Mouse (Mus musculus): Measurements from ENCODE around the gene Mknk2. TPM values are rescaled to one million over a fixed set of nuclear protein-coding genes. Genes with fewer than 3 reads are reported as not detected.
A peak's percentile ranks its signal among the peaks of the same experiment; 100 is the strongest.

The Mknk2 gene
- polyA plus RNA-seq, 1 experiment: 96.9 TPM

DNA sequence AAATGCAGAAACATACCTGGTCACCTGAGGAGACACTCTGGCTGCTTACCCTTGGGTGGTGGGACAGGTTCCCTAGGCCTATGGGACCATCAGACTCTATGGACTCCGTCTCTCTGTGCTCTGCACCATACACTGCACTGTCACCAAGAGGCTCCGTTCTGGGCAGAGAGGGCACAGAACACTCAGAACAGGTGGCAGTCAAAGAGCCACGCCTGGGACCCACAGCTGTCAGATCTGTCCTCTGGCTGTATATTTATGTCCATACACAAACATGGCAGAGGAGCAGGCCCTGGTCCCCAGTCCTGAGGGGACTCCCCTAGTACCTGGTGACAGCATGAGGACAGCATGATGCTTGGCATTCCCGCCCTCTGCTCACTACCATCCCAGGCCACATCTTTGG, 52.1 kb downstream of the Mknk2 start:
- no peak for DNase-seq (ENCODE audit: low read depth)
- TF ChIP-seq POLR2A (IDR thresholded peaks at IDR 0.05; ENCODE audit: borderline replicate concordance, extremely low read depth, insufficient read depth, insufficient read length, poor library complexity, severe bottlenecking) (no peak), CTCF (IDR thresholded peaks at IDR 0.05; ENCODE audit: borderline replicate concordance, extremely low read depth, insufficient read depth, insufficient read length) (no peak)

DNA sequence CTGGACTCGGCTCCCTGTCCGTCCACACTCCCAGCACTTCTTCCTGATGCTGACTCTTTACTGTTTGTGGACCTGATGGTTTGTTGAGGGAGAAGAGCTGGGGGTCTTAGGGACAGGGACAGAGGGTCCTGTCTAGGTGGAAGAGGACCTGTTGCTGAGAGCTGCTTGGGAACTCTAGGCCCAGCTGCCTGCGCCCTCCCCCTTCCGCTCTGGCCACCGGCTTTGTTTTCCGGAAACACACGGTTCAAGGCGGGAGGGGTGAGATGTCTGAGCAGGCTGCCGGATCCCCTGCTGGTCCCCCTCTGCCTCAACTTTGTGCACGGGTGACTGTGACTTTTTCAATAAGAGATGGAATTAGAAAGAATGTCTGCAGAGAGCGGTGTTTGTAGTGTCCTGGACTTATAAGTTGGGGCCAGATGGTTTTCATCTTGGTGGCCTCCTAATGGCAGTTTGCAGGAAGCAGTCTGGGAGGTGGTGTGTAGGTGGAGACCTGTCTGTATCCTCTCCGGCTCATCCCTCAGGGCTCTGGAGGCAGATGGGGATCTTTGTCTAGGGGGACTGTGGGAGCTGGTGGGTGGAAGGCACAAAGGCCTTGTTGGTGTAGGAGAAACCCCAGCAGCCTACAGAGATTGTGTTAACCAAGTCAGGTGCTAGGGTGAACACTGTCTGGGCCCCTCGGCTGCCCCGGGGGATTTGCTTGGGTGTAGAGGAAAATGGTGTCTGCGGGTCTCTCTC, 54.3 kb downstream of the Mknk2 start:
- DNase-seq (ENCODE audit: low read depth): peak; percentile 39
- no peak for TF ChIP-seq POLR2A (IDR thresholded peaks at IDR 0.05; ENCODE audit: borderline replicate concordance, extremely low read depth, insufficient read depth, insufficient read length, poor library complexity, severe bottlenecking)
- TF ChIP-seq CTCF (IDR thresholded peaks at IDR 0.05; ENCODE audit: borderline replicate concordance, extremely low read depth, insufficient read depth, insufficient read length): no peak

- TF ChIP-seq CTCF (IDR thresholded peaks at IDR 0.05; ENCODE audit: borderline replicate concordance, extremely low read depth, insufficient read depth, insufficient read length) (no peak), POLR2A (IDR thresholded peaks at IDR 0.05; ENCODE audit: borderline replicate concordance, extremely low read depth, insufficient read depth, insufficient read length, poor library complexity, severe bottlenecking) (peak; percentile 96)
- DNase-seq (ENCODE audit: low read depth): peak; percentile 11
Measured at GRCm38 (mm10) chr10:80622661-80623456, 55.1 kb downstream of the Mknk2 start, which contains the start of gene Csnk1g2. Gene Csnk1g2, plus strand, starts transcription at chr10:80622838.

DNA sequence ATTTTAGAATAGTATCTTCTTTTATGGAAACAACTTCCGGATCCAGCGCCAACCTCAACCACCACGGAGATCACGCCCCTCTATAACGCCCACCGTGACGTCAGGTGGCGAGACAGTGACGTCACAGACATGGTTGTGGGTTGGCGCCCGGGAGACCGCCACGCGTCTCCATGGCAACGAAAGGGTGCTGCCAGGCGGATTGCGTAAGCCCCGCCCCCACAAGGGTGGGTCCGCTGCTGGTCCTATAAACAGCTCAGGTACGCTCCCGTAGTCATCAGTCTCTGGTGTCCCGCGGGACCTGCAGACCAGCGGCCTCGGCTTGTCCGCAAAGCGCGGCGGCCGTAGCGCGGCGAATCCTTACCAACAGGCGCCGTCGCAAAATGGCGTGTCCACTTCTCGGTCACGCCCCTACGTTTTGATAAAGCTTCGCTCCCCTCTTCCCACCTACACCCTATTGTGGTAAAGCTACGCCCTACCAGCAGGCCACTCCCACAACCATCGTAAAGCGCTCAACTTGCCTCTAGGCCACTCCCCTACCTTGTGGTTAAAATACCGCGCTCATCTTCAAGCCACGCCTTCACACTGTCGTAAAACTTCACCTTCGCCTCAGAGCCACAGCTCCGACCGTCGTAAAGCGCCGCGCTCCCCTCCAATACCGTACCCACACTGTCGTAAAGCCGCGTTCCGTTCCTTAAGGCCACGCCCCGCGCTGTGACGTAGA, 55.8 kb downstream of the Mknk2 start:
- DNase-seq (ENCODE audit: low read depth): peak; percentile 100
- peak; percentile 42; the same call in 1 of the 2 replicates for TF ChIP-seq POLR2A (IDR thresholded peaks at IDR 0.05; ENCODE audit: borderline replicate concordance, extremely low read depth, insufficient read depth, insufficient read length, poor library complexity, severe bottlenecking)
- no peak for TF ChIP-seq CTCF (IDR thresholded peaks at IDR 0.05; ENCODE audit: borderline replicate concordance, extremely low read depth, insufficient read depth, insufficient read length)

GRCm38 (mm10) chr10:80621690-80621939, 56.3 kb downstream of the Mknk2 start:
- DNase-seq (ENCODE audit: low read depth): no peak
- TF ChIP-seq POLR2A (IDR thresholded peaks at IDR 0.05; ENCODE audit: borderline replicate concordance, extremely low read depth, insufficient read depth, insufficient read length, poor library complexity, severe bottlenecking): no peak
- TF ChIP-seq CTCF (IDR thresholded peaks at IDR 0.05; ENCODE audit: borderline replicate concordance, extremely low read depth, insufficient read depth, insufficient read length): no peak

GRCm38 (mm10) chr10:80620796-80621689, 56.9 kb downstream of the Mknk2 start:
- DNase-seq (ENCODE audit: low read depth): no peak
- TF ChIP-seq CTCF (IDR thresholded peaks at IDR 0.05; ENCODE audit: borderline replicate concordance, extremely low read depth, insufficient read depth, insufficient read length) (no peak), POLR2A (IDR thresholded peaks at IDR 0.05; ENCODE audit: borderline replicate concordance, extremely low read depth, insufficient read depth, insufficient read length, poor library complexity, severe bottlenecking) (no peak)

- TF ChIP-seq CTCF (IDR thresholded peaks at IDR 0.05; ENCODE audit: borderline replicate concordance, extremely low read depth, insufficient read depth, insufficient read length): no peak
- no peak for TF ChIP-seq POLR2A (IDR thresholded peaks at IDR 0.05; ENCODE audit: borderline replicate concordance, extremely low read depth, insufficient read depth, insufficient read length, poor library complexity, severe bottlenecking)
- no peak for DNase-seq (ENCODE audit: low read depth)
Measured at GRCm38 (mm10) chr10:80620365-80620764, 57.5 kb downstream of the Mknk2 start.

- DNase-seq (ENCODE audit: low read depth): no peak
- no peak for TF ChIP-seq POLR2A (IDR thresholded peaks at IDR 0.05; ENCODE audit: borderline replicate concordance, extremely low read depth, insufficient read depth, insufficient read length, poor library complexity, severe bottlenecking)
- no peak for TF ChIP-seq CTCF (IDR thresholded peaks at IDR 0.05; ENCODE audit: borderline replicate concordance, extremely low read depth, insufficient read depth, insufficient read length)
Measured at GRCm38 (mm10) chr10:80619465-80620244, 58.3 kb downstream of the Mknk2 start.

DNA sequence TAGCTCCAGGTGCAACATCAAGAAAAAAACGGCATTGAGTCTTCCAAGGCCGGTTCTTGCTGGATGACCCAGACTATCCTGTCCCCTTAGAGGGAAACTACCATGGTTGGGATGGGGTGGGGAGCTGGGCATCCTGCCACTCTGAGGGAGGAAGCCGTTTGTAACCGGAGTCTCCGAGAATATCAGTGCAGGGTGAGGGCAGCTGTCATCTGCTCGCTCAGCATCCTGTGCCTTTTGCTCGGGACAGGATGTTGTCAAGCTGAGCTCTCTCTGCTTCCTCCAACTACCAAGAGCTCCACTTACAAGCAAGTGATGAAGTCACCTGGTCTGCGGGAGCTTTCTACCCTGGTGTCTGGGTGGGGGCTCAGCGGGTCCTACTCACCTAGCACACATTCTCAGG, 59.7 kb downstream of the Mknk2 start:
- no peak for TF ChIP-seq POLR2A (IDR thresholded peaks at IDR 0.05; ENCODE audit: borderline replicate concordance, extremely low read depth, insufficient read depth, insufficient read length, poor library complexity, severe bottlenecking)
- no peak for TF ChIP-seq CTCF (IDR thresholded peaks at IDR 0.05; ENCODE audit: borderline replicate concordance, extremely low read depth, insufficient read depth, insufficient read length)
- DNase-seq (ENCODE audit: low read depth): no peak

Other genes starting within 250 kb of the Mknk2 start
- gene Tcf3, start 244.5 kb downstream of the Mknk2 start, polyA plus RNA-seq (2012; rRNA removed): 128 and 138 TPM in 2 replicates
- 5.0 and 10.9 TPM in 2 replicates for gene Onecut3, start 183.3 kb downstream of the Mknk2 start, polyA plus RNA-seq (2012; rRNA removed)
- 0.76 and 0.86 TPM in 2 replicates for gene Atp8b3, start 139.0 kb downstream of the Mknk2 start, polyA plus RNA-seq (2012; rRNA removed)
- 59.9 and 72.0 TPM in 2 replicates for gene Rexo1, start 116.6 kb downstream of the Mknk2 start, polyA plus RNA-seq (2012; rRNA removed)
- 12.2 and 15.9 TPM in 2 replicates for gene Klf16, start 100.8 kb downstream of the Mknk2 start, polyA plus RNA-seq (2012; rRNA removed)
- 170 and 188 TPM in 2 replicates for gene Abhd17a, start 87.8 kb downstream of the Mknk2 start, polyA plus RNA-seq (2012; rRNA removed)
- gene Scamp4, start 75.2 kb downstream of the Mknk2 start, polyA plus RNA-seq (2012; rRNA removed): 62.0 and 62.5 TPM in 2 replicates
- gene Adat3, start 75.2 kb downstream of the Mknk2 start, polyA plus RNA-seq (2012; rRNA removed): 12.7 and 17.3 TPM in 2 replicates
- 4.2 and 4.5 TPM in 2 replicates for gene Gm49322, start 72.1 kb downstream of the Mknk2 start, polyA plus RNA-seq (2012; rRNA removed)
- 213 and 237 TPM in 2 replicates for gene Csnk1g2, start 55.3 kb downstream of the Mknk2 start, polyA plus RNA-seq (2012; rRNA removed)
- 91.9 and 113 TPM in 2 replicates for gene Btbd2, start 21.0 kb downstream of the Mknk2 start, polyA plus RNA-seq (2012; rRNA removed)
- gene Mob3a, start 23.9 kb upstream of the Mknk2 start, polyA plus RNA-seq (2012; rRNA removed): 36.9 and 47.3 TPM in 2 replicates
- gene Izumo4, start 24.1 kb upstream of the Mknk2 start, polyA plus RNA-seq (2012; rRNA removed): 47.6 and 70.2 TPM in 2 replicates
- gene Ap3d1, start 64.2 kb upstream of the Mknk2 start, polyA plus RNA-seq (2012; rRNA removed): 155 and 176 TPM in 2 replicates
- gene Dot1l, start 77.1 kb upstream of the Mknk2 start, polyA plus RNA-seq (2012; rRNA removed): 36.1 and 77.6 TPM in 2 replicates
- gene Sf3a2, start 120.1 kb upstream of the Mknk2 start, polyA plus RNA-seq (2012; rRNA removed): 76.3 and 77.0 TPM in 2 replicates
- gene Plekhj1, start 120.5 kb upstream of the Mknk2 start, polyA plus RNA-seq (2012; rRNA removed): 88.7 and 125 TPM in 2 replicates
- gene Amh, start 127.1 kb upstream of the Mknk2 start, polyA plus RNA-seq (2012; rRNA removed): 1.7 and 2.1 TPM in 2 replicates
- gene Jsrp1, start 135.4 kb upstream of the Mknk2 start, polyA plus RNA-seq (2012; rRNA removed): 0.21 and 0.45 TPM in 2 replicates
- 685 and 1,025 TPM in 2 replicates for gene Oaz1, start 148.5 kb upstream of the Mknk2 start, polyA plus RNA-seq (2012; rRNA removed)
- gene Lingo3, start 165.9 kb upstream of the Mknk2 start, polyA plus RNA-seq (2012; rRNA removed): 5.2 and 7.7 TPM in 2 replicates
- 278 and 393 TPM in 2 replicates for gene Lsm7, start 177.1 kb upstream of the Mknk2 start, polyA plus RNA-seq (2012; rRNA removed)
- 110 and 134 TPM in 2 replicates for gene Sppl2b, start 177.2 kb upstream of the Mknk2 start, polyA plus RNA-seq (2012; rRNA removed)
- gene Tmprss9, start 193.7 kb upstream of the Mknk2 start, polyA plus RNA-seq (2012; rRNA removed): 0.22 and 0.26 TPM in 2 replicates
- 174 and 253 TPM in 2 replicates for gene Timm13, start 222.9 kb upstream of the Mknk2 start, polyA plus RNA-seq (2012; rRNA removed)
- 58.8 and 72.3 TPM in 2 replicates for gene Lmnb2, start 240.1 kb upstream of the Mknk2 start, polyA plus RNA-seq (2012; rRNA removed)

Measured in brain, embryonic 14.5 days (tissue).